Mouse (Mus musculus) MEL (cell line): ENCODE results near the gene Tppp3.

Source experiments
- CTCF ChIP-seq, 3 experiments: IDR thresholded peaks in 2 of 3; conservative IDR thresholded peaks in 1 of 3; 2 replicates each; pipeline ENCODE4 v1.5.1; 2011 to 2012; ENCODE audit warnings: low read length in 3 of 3, low read depth in 2 of 3, mild to moderate bottlenecking in 2 of 3, improper control_type of control experiment in 1 of 3, inconsistent platforms in 1 of 3, mixed read lengths in 1 of 3, moderate library complexity in 1 of 3; ENCODE audit not compliant: control insufficient read depth in 1 of 3, insufficient read depth in 1 of 3, poor library complexity in 1 of 3, severe bottlenecking in 1 of 3
- EP300 ChIP-seq, 2 experiments: IDR thresholded peaks; 2 replicates each; pipeline ENCODE4 v1.6.1; 2011; ENCODE audit warnings: improper control_type of control experiment in 2 of 2, low read length in 2 of 2, low read depth in 1 of 2, mild to moderate bottlenecking in 1 of 2
- KAT2A ChIP-seq: conservative IDR thresholded peaks from 2 replicates; pipeline ENCODE4 v1.6.1; 2012; ENCODE audit warnings: low read depth, low read length, improper control_type of control experiment, inconsistent platforms
- POLR2A ChIP-seq, 2 experiments: IDR thresholded peaks; 2 replicates each; pipeline ENCODE4 v1.6.1; 2011 to 2012; ENCODE audit warnings: low read length in 2 of 2, mild to moderate bottlenecking in 2 of 2, control low read depth in 1 of 2, improper control_type of control experiment in 1 of 2, low read depth in 1 of 2, moderate library complexity in 1 of 2; ENCODE audit not compliant: control insufficient read depth in 1 of 2, insufficient read depth in 1 of 2, poor library complexity in 1 of 2
- SMC3 ChIP-seq: IDR thresholded peaks from 2 replicates; pipeline ENCODE4 v1.6.1; 2011; ENCODE audit warnings: low read depth, low read length, improper control_type of control experiment
- TAL1 ChIP-seq: IDR thresholded peaks from 2 replicates; pipeline ENCODE4 v1.6.1; 2012; ENCODE audit warnings: mild to moderate bottlenecking, inconsistent platforms, low read length, moderate library complexity, mixed read lengths
- ZMIZ1 ChIP-seq: IDR thresholded peaks from 2 replicates; pipeline ENCODE4 v1.6.1; 2012; ENCODE audit warnings: low read depth, mild to moderate bottlenecking, inconsistent platforms, low read length, improper control_type of control experiment, moderate library complexity

DNA sequence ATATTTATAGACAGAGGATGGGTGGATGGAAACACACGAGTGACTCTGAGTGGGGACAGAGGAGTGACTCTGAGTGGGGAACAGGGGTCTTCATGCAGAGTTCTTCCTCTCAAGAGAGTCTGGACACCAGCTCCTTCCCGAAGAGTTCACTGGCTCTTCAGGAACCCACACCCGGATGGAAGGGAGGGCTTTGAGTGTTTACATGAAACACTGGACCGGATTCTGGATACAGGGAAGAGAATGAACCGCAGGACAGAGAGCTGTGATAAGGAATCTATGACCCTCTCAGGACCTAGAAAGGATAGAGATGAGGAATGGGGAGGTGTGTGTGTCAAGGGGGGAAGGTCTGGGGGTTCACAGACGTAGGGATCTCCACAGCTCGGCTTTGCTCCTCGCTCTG is 46.0 kb upstream of the Tppp3 start:
- TF ChIP-seq ZMIZ1 = no peak
- TF ChIP-seq CTCF (IDR thresholded peaks at IDR 0.05 in 2 of 3, conservative IDR thresholded peaks at IDR 0.05 in 1 of 3; ENCODE audit: control insufficient read depth in 1 of 3, insufficient read depth in 1 of 3, low read depth in 2 of 3, low read length in 3 of 3, poor library complexity in 1 of 3, severe bottlenecking in 1 of 3) = no peak
- no peak for TF ChIP-seq KAT2A
- TF ChIP-seq SMC3 = no peak
- no peak for TF ChIP-seq TAL1
- TF ChIP-seq EP300 (IDR thresholded peaks at IDR 0.05; ENCODE audit: low read depth in 1 of 2, low read length in 2 of 2) = no peak
- no peak for TF ChIP-seq POLR2A (IDR thresholded peaks at IDR 0.05; ENCODE audit: control insufficient read depth in 1 of 2, insufficient read depth in 1 of 2, low read depth in 1 of 2, low read length in 2 of 2, poor library complexity in 1 of 2)
